Mouse (Mus musculus): ENCODE data around the gene Ptpn5. TPM values are rescaled to one million over a fixed set of nuclear protein-coding genes. Genes with fewer than 3 reads are reported as not detected.

Ptpn5 gene
- polyA plus RNA-seq, 1 experiment from 2014 or later, result 70.2 TPM

DNA sequence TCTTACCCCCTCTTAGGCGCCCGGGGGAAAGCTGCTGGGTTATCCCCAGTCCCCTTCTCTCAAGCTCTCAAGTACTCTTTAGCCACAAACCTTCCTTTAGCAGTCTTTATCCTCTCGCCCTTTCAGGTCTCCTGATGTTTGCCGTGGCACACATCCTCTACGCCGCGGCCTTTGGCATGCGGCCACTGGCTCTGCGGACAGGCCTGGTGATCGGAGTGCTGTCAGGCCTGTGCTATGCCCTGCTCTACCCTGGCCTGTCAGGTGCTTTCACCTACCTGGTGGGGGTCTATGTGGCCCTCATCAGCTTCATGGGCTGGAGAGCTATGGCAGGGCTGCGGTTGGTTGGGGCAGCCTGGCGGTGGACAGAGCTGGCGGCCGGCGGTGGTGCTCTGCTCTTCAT lies 80.2 kb downstream of the Ptpn5 start:
- Histone ChIP-seq H3K9ac (no peak overlapping the region), H3K27me3 (replicated peaks) (no peaks in the 10 kb centered on the region), H3K36me3 (peaks cover 12% of the 10 kb centered on the region; the same call in 1 of the 2 replicates), H3K9me3 (no peaks in the 10 kb centered on the region), H3K4me3 (no peak overlapping the region), H3K4me2 (replicated peaks) (no peak overlapping the region), H3K27ac (no peak overlapping the region), H3K4me1 (peaks cover 26% of the 10 kb centered on the region)
- 94% methylated on average over 15 of the region's 15 CpGs for WGBS
- no peak for ATAC-seq (ENCODE audit: low FRiP score, low read depth)

- Histone ChIP-seq H3K4me3 (no peak overlapping the region), H3K27ac (no peak overlapping the region), H3K9ac (no peak overlapping the region), H3K4me1 (peaks cover 26% of the 10 kb centered on the region), H3K9me3 (no peaks in the 10 kb centered on the region), H3K36me3 (peaks cover 12% of the 10 kb centered on the region; the same call in 1 of the 2 replicates), H3K4me2 (replicated peaks) (peak overlapping the region; percentile 83), H3K27me3 (replicated peaks) (no peaks in the 10 kb centered on the region)
- 57% methylated on average over 3 of the region's 3 CpGs for WGBS
- no peak for ATAC-seq (ENCODE audit: low FRiP score, low read depth)
Measured at GRCm38 (mm10) chr7:47052276-47052675, 81.2 kb downstream of the Ptpn5 start.

DNA sequence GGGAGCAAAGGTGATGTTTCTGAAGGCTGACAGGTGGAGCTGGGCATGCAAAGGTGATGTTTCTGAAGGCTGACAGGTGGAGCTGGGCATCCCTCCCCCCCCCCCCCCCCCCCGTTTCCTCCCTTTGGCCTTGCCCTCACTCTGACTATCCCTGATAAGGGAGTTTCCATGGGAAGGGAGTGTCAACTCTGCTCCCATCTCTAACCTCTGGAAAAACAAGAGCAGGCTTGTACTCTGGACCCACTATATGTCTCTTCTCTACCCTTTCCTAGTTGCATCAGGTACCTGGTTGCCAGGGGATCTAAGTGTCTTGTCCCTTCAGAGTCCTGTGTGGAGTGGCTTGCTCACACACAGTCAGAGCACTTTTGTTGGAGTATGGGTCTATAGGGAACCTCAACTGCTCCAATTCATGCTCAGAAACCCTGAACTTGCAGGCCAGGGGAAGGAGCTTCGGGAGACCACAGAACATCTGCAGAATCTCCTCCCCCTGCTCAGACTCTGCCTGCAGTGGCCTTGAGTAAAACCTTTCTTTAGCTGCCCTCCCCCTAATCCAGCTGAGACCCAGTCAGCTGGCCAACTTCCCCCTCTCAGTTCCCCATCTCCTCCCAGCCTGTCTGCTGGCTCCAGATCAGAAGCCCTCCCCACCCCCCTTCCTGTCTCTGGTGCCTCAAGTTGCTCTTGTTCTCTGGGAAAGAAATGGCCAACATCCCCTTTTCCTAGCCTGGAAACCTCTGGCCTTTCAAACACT lies 81.9 kb downstream of the Ptpn5 start:
- Histone ChIP-seq H3K9me3 (no peaks in the 10 kb centered on the region), H3K9ac (peak overlapping the region; percentile 74)
- WGBS, result 16% methylated on average over 1 of the region's 2 CpGs

DNA sequence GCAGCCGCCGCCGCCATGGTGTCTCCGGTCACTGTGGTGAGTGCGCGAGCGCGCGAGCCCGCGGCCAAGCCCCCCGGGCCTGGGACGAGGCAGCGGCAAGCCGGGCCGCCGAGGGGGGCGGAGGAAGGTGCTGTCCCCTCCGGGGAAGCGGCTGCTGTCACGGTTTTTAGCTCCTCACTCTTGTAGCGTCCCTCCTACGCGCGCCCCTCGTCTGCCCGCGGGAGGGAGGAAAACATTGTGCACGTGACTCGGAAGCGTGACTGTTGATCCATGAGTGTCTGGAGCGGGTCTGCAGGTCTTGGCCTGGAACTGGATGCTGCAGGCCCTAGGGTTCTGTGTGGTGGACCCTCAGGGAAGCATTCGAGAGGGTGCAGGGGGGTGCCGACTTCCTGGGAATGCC lies 82.7 kb downstream of the Ptpn5 start:
- Histone ChIP-seq H3K9ac (peak overlapping the region; percentile 74), H3K4me1 (peaks cover 26% of the 10 kb centered on the region), H3K4me3 (peak overlapping the region; percentile 69), H3K27me3 (replicated peaks) (no peaks in the 10 kb centered on the region), H3K4me2 (replicated peaks) (peak overlapping the region; percentile 83), H3K9me3 (no peaks in the 10 kb centered on the region), H3K36me3 (peaks cover 12% of the 10 kb centered on the region; the same call in 1 of the 2 replicates), H3K27ac (peak overlapping the region; percentile 83)
- under 1% methylated on average over 34 of the region's 34 CpGs for whole genome bisulfite sequencing
- peak; percentile 80 for ATAC-seq (ENCODE audit: low FRiP score, low read depth)

More for the DNA sequence above, 81.9 kb downstream of the Ptpn5 start:
- Histone ChIP-seq H3K4me1 (peaks cover 26% of the 10 kb centered on the region), H3K36me3 (peaks cover 12% of the 10 kb centered on the region; the same call in 1 of the 2 replicates), H3K4me2 (replicated peaks) (peak overlapping the region; percentile 83), H3K4me3 (peak overlapping the region; percentile 69), H3K27ac (no peak overlapping the region), H3K27me3 (replicated peaks) (no peaks in the 10 kb centered on the region)
- ATAC-seq (ENCODE audit: low FRiP score, low read depth), result no peak

DNA sequence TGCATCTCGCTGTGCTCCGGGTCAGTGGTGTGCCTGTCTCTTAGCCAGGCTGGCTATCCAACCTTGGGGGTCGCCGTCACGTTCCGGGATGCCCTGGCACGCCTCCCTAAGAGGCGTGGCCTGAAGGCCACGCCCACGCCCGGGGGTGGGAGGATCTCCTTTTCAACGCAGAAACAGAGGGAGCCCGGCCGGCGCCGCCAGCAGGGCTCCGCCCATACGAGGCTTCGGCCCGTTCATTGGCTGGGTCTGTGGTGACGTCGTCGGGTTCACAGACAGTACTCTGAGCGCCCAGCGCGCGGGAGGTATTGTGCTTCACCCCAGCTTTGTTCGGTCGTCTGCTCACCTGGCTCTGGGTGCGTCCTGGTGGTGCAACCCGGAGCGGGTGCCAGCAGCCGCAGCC lies 83.1 kb downstream of the Ptpn5 start, which contains the start of gene Tmem86a:
Tmem86a (plus strand) TSS at position 236 of the 400 bp plus-strand sequence.
- Histone ChIP-seq H3K4me2 (replicated peaks) (peak within 1 kb of the TSS; percentile 83), H3K36me3 (peaks cover 12% of the 10 kb centered on the region; the same call in 1 of the 2 replicates), H3K9ac (peak within 1 kb of the TSS; percentile 74), H3K4me1 (peaks cover 26% of the 10 kb centered on the region), H3K27ac (peak within 1 kb of the TSS; percentile 83), H3K4me3 (peak within 1 kb of the TSS; percentile 69), H3K27me3 (replicated peaks) (no peaks in the 10 kb centered on the region), H3K9me3 (no peaks in the 10 kb centered on the region)
- peak; percentile 99 for ATAC-seq (ENCODE audit: low FRiP score, low read depth)
- under 1% methylated on average over 33 of the region's 33 CpGs for WGBS

- Histone ChIP-seq H3K4me3 (no peak overlapping the region), H3K4me2 (replicated peaks) (no peak overlapping the region), H3K27me3 (replicated peaks) (no peaks in the 10 kb centered on the region), H3K9ac (no peak overlapping the region), H3K36me3 (no peaks in the 10 kb centered on the region), H3K9me3 (no peaks in the 10 kb centered on the region), H3K4me1 (no peaks in the 10 kb centered on the region), H3K27ac (no peak overlapping the region)
- WGBS, result 58% methylated on average over 6 of the region's 6 CpGs
- ATAC-seq (ENCODE audit: low FRiP score, low read depth), result no peak
Measured at GRCm38 (mm10) chr7:47042823-47043490, 90.5 kb downstream of the Ptpn5 start.

DNA sequence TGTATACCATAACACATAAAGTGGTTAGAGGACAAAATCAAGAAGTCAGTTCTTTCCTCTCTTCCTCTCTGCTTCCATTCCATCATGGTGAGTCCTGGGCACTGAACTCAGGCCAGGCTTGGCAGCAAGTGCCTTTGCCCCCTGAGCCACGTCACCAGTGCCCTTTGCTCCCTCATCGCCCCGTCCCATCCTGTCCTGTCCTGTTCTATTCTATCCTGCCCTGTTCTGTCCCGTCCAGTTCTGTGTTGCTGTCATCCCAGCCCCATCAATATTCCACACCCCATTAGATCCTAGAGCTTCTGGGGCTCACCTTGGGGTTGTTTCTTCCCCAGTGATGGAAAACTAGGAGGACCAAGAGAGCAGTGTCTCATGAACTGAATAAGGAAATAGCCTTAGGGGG lies 91.4 kb downstream of the Ptpn5 start:
- H3K4me3 ChIP-seq, result no peak overlapping the region
- ATAC-seq (ENCODE audit: low FRiP score, low read depth), result no peak
- no peaks in the 10 kb centered on the region for H3K27me3 ChIP-seq (replicated peaks)
- no peak overlapping the region for H3K4me2 ChIP-seq (replicated peaks)
- H3K9me3 ChIP-seq, result no peaks in the 10 kb centered on the region
- no peaks in the 10 kb centered on the region for H3K36me3 ChIP-seq
- 74% methylated on average over 4 of the region's 4 CpGs for WGBS
- H3K4me1 ChIP-seq, result no peaks in the 10 kb centered on the region
- no peak overlapping the region for H3K27ac ChIP-seq
- no peak overlapping the region for H3K9ac ChIP-seq

- H3K27me3 ChIP-seq (replicated peaks), result no peaks in the 10 kb centered on the region
- no peaks in the 10 kb centered on the region for H3K4me1 ChIP-seq
- H3K4me3 ChIP-seq, result no peak overlapping the region
- no peaks in the 10 kb centered on the region for H3K9me3 ChIP-seq
- H3K4me2 ChIP-seq (replicated peaks), result no peak overlapping the region
- no peak for ATAC-seq (ENCODE audit: low FRiP score, low read depth)
- no peak overlapping the region for H3K27ac ChIP-seq
- no peaks in the 10 kb centered on the region for H3K36me3 ChIP-seq
- no peak overlapping the region for H3K9ac ChIP-seq
- WGBS, result 85% methylated on average over 3 of the region's 3 CpGs
Measured at GRCm38 (mm10) chr7:47041706-47042105, 91.8 kb downstream of the Ptpn5 start.

- no peaks in the 10 kb centered on the region for H3K4me1 ChIP-seq
- no peak overlapping the region for H3K9ac ChIP-seq
- H3K4me2 ChIP-seq (replicated peaks), result no peak overlapping the region
- ATAC-seq (ENCODE audit: low FRiP score, low read depth), result no peak
- no peaks in the 10 kb centered on the region for H3K9me3 ChIP-seq
- no peaks in the 10 kb centered on the region for H3K27me3 ChIP-seq (replicated peaks)
- 85% methylated on average over 8 of the region's 8 CpGs for WGBS
- H3K36me3 ChIP-seq, result no peaks in the 10 kb centered on the region
- H3K4me3 ChIP-seq, result no peak overlapping the region
- H3K27ac ChIP-seq, result no peak overlapping the region
Measured at GRCm38 (mm10) chr7:47035426-47035825, 98.1 kb downstream of the Ptpn5 start.

- no peaks in the 10 kb centered on the region for H3K4me1 ChIP-seq
- H3K27ac ChIP-seq, result no peak overlapping the region
- H3K4me3 ChIP-seq, result no peak overlapping the region
- H3K9me3 ChIP-seq, result no peaks in the 10 kb centered on the region
- no peaks in the 10 kb centered on the region for H3K36me3 ChIP-seq
- H3K4me2 ChIP-seq (replicated peaks), result no peak overlapping the region
- no peak overlapping the region for H3K9ac ChIP-seq
- WGBS, result 93% methylated on average over 4 of the region's 4 CpGs
- no peak for ATAC-seq (ENCODE audit: low FRiP score, low read depth)
- H3K27me3 ChIP-seq (replicated peaks), result no peaks in the 10 kb centered on the region
Measured at GRCm38 (mm10) chr7:47034785-47035384, 98.6 kb downstream of the Ptpn5 start.

- Histone ChIP-seq H3K36me3 (no peaks in the 10 kb centered on the region), H3K9me3 (no peaks in the 10 kb centered on the region), H3K27ac (no peak overlapping the region), H3K4me2 (replicated peaks) (no peak overlapping the region), H3K4me3 (no peak overlapping the region), H3K4me1 (no peaks in the 10 kb centered on the region), H3K9ac (no peak overlapping the region), H3K27me3 (replicated peaks) (no peaks in the 10 kb centered on the region)
- ATAC-seq (ENCODE audit: low FRiP score, low read depth), result no peak
- WGBS, result 82% methylated on average over 4 of the region's 4 CpGs
Measured at GRCm38 (mm10) chr7:47031371-47031770, 102.1 kb downstream of the Ptpn5 start.

DNA sequence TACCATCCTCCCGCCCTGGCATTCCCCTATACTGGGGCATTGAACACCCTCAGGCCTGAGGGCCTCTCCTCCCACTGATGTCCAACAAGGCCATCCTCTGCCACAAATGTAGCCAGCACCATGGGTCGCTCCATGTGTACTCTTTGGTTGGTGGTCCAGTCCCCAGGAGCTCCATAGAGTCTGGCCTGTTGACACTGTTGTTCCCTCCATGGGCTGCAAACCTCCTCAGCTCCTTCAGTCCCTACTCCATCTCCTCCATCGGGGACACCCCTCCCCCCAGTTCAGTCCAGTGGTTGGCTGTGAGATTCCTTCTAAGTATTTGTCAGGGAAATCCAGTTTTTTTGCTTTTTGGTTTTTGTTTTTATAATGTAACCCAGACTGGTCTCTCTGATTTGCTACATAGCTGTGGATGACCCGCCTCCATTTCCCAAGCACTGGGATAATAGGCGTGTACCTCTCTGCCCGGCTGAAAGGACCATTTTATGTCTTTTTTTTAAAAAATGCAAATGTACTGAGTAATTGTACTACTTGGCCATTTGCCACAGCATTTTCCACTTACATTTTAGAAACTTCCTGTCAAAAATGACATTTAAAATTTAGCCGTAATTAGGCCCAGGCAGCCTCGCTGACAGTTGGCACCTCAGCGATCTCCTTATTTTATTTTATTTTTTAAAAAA lies 102.8 kb downstream of the Ptpn5 start:
- Histone ChIP-seq H3K36me3 (no peaks in the 10 kb centered on the region), H3K9me3 (no peaks in the 10 kb centered on the region), H3K4me1 (no peaks in the 10 kb centered on the region), H3K27me3 (replicated peaks) (no peaks in the 10 kb centered on the region), H3K9ac (no peak overlapping the region), H3K27ac (no peak overlapping the region), H3K4me3 (no peak overlapping the region), H3K4me2 (replicated peaks) (no peak overlapping the region)
- no peak for ATAC-seq (ENCODE audit: low FRiP score, low read depth)
- 85% methylated on average over 9 of the region's 9 CpGs for WGBS
